Mouse (Mus musculus) stomach, postnatal 0 days (tissue): ENCODE results near the gene Ccdc183.

Experiments used
- CTCF ChIP-seq: IDR thresholded peaks from 2 replicates; pipeline ENCODE4 v1.5.1; 2016; ENCODE audit warnings: antibody characterized with exemption, low read depth, mild to moderate bottlenecking, moderate library complexity
- EP300 ChIP-seq: optimal IDR thresholded peaks from 2 replicates; pipeline ENCODE3; 2016; ENCODE audit warnings: antibody characterized with exemption

DNA sequence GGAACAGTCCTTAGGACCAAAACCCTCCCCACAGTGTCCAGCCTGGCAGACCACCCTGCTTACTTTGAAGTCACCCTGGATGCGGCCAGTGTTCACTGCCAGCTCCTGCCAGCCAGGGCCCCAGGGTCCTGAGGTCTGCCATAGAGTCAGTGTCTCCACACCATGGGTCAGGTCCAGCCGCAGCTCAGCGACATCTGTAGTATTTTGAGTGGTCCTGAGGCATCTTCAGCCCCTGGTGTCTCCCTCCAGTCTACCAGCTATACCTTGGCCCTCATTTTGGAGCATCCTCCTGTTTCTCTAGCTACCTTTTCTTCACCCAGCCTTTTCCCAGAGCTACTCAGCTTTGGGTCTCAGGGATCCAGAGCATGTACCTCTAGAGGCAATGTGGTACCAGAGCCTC, 48.2 kb downstream of the Ccdc183 start:
- TF ChIP-seq EP300, result no peak
- no peak for TF ChIP-seq CTCF
